Mouse (Mus musculus) adipocyte (in vitro differentiated cells): Measurements from ENCODE around the gene Pom121.
"Not testable (repeated sequence)": the region's sequence is repeated elsewhere in the genome, so short reads cannot be mapped to it uniquely, and the experiment has no call there.

Source experiments
- DNase-seq: peaks from one replicate; pipeline ENCODE4 v3.0.0-alpha.2; 2016; ENCODE audit warnings: low spot score

The Pom121 gene

GRCm38 (mm10) chr5:135369196-135369595 is 25.1 kb downstream of the Pom121 start:
- not testable (repeated sequence) for DNase-seq

- DNase-seq, result peak; percentile 35
These were observed 26.0 kb downstream of the Pom121 start for GRCm38 (mm10) chr5:135368312-135368711.

GRCm38 (mm10) chr5:135367841-135368240 is 26.5 kb downstream of the Pom121 start:
- peak; percentile 30 for DNase-seq

- DNase-seq, result no peak
These were observed 30.8 kb downstream of the Pom121 start for GRCm38 (mm10) chr5:135363540-135363939.

DNA sequence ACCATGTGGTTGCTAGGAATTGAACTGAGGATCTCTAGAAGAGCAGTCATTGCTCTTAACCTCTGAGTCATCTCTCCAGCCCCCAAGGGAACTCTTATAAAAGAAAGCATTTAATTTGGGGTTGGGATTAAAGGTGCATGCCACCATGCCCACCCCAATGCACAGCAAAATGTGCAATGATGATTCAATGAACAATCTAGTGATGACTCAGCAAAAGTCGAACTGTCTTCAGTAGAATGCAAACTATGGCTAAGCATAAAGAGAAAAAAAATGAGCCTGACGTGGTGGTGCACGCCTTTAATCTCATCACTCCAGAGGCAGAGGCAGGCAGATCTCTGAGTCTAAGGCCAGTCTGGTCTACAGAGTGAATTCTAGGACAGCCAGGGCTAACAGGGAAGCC is 31.8 kb downstream of the Pom121 start:
- DNase-seq, result no peak

GRCm38 (mm10) chr5:135359772-135360171 is 34.6 kb downstream of the Pom121 start:
- DNase-seq, result no peak

DNA sequence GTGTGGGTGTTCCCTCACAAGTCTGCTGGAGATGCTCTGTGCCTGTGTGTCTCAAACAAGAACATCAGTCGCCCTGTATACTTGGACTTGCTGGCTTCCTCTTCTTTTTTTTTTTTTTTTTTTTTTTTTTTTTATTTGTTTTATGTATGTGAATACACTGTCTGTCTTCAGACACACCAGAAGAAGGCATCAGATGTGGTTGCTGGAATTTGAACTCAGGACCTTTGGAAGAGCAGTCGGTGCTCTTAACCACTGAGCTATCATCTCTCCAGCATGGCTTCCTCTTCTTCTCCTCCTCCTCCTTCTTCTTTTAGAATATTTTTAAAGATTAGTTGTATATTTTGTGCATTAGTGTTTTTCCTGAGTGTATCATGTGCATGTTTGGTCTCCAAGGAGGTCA is 36.8 kb downstream of the Pom121 start:
- DNase-seq, result peak; percentile 25

DNA sequence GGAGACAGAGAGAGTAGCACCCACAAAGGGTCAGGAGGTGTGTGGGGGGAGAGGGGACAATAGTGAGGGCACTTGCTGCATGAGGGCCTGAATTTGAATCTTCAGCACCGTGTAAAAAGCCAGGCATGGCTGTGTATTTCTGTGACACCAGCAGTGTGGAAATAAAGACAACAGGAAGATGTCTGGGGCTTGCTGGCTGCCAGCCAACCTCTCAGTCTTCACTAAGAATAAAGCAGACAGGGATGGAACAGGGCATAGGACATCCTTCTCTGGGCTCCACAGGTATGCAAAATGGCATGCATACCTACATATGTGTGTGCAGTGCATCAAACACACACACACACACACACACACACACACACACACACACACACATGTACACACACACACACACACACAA is 38.3 kb downstream of the Pom121 start:
- DNase-seq, result no peak

GRCm38 (mm10) chr5:135353564-135353963 is 40.8 kb downstream of the Pom121 start:
- no peak for DNase-seq

- no peak for DNase-seq
These were observed 41.4 kb downstream of the Pom121 start, which contains the start of gene Trim50 for GRCm38 (mm10) chr5:135352995-135353394. Gene Trim50 (plus strand): TSS chr5:135353295.

GRCm38 (mm10) chr5:135351606-135352005 is 42.7 kb downstream of the Pom121 start:
- DNase-seq, result no peak

DNA sequence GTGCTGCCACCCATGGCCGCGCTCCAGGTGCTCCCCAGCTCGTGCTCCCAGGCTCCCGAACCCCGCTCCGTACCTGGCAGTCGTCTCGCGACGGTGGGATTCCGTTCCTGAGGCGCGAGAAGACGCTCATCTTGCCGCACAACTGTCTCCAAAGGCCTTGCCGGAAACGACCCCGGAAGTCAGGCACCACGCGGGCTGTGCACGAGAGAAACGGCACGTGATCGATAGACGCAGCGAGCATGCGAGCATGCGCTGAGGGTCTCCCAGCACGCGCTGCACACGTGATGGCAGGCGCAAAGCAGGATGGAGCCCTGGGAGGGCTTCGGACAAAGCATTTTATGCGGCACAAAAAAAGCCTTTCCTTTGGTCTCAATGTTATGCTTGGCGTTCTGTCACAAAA is 44.5 kb downstream of the Pom121 start, which contains the start of gene Fkbp6:
Fkbp6 (minus strand) TSS at position 183 of the 400 bp plus-strand sequence.
- DNase-seq, result no peak

- DNase-seq, result peak; percentile 46
These were observed 46.8 kb downstream of the Pom121 start for GRCm38 (mm10) chr5:135347511-135348011.

DNA sequence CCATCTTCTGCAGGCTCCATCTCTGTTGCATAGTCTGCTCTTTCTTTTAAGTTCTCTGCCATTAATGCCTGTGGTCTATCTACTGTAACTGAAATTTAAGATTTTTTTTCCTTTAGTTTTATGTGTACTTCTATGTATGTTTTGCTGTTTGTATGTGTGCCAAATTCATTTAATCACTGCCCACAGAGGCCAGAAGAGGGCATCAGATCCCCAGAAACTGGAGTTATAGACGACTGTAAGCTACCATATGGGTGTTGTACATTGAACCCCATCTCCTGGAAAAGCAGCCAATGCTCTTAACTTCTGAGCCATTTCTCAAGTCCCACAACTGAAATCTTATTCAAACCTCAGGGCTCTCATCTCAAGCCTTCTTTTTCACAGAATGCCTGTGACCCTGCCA is 47.9 kb downstream of the Pom121 start:
- DNase-seq, result no peak

DNA sequence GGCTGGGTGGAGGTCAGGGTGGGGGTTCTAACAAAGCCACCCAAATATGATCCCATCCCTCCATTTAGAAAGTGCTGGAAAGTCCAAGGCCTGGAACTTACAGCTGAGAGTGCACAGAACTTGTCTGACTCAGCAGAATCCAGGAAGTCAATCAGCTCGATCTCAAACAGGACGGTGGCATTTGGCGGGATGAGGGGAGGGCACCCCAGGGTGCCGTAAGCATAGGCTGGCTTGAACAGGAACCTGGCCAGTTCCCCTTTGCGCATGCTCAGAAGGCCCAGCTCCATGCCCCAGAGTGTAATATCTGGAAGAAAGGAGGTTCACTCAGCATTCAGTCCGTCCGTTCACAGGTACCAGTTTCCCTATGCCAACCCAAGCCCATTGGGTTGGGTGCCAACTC is 48.4 kb downstream of the Pom121 start:
- DNase-seq, result no peak

GRCm38 (mm10) chr5:135337575-135337974 is 56.8 kb downstream of the Pom121 start:
- peak; percentile 22 for DNase-seq

DNA sequence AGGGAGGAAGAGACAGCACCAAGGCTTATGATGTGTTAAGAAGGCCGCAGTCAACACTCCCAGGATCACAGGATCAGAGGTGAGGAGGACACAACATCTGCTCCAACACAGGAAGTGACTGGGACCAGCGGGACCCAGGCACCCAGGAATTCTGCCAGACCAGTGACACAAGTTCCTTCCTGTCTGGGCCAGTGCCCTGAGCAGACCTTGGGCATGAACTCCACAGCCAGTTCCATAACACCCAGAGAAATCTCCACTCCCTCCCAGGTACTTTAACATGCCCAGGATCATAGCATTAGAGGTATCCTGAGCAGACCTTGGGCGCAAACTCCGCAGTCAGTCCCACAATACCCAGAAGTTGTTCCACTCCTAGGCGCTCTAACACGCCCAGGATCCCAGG is 63.2 kb downstream of the Pom121 start:
- no peak for DNase-seq

GRCm38 (mm10) chr5:135330201-135330600 is 64.1 kb downstream of the Pom121 start:
- no peak for DNase-seq

GRCm38 (mm10) chr5:135329471-135329870 is 64.9 kb downstream of the Pom121 start:
- no peak for DNase-seq
